Mouse (Mus musculus): ENCODE data around the gene Ifnar2. TPM values are rescaled to one million over a fixed set of nuclear protein-coding genes. Genes with fewer than 3 reads are reported as not detected.

Gene Ifnar2
- polyA plus RNA-seq, 1 experiment from 2014 or later: 70.9 TPM

Other genes starting within 250 kb of the Ifnar2 start
- not detected in 2 replicates for gene Olig2, start 147.3 kb upstream of the Ifnar2 start, polyA plus RNA-seq (2014; fragmentation: Nextera tagmentation; extraction: Ambion mirVana)
- not detected in 2 replicates for gene Olig1, start 103.0 kb upstream of the Ifnar2 start, polyA plus RNA-seq (2014; fragmentation: Nextera tagmentation; extraction: Ambion mirVana)
- gene Gm21970, start 18.9 kb downstream of the Ifnar2 start, polyA plus RNA-seq (2014; fragmentation: Nextera tagmentation; extraction: Ambion mirVana): not detected in 2 replicates
- gene Il10rb, start 33.4 kb downstream of the Ifnar2 start, polyA plus RNA-seq (2014; fragmentation: Nextera tagmentation; extraction: Ambion mirVana): 29.8 and 32.9 TPM in 2 replicates
- 32.6 and 35.5 TPM in 2 replicates for gene Ifnar1, start 112.5 kb downstream of the Ifnar2 start, polyA plus RNA-seq (2014; fragmentation: Nextera tagmentation; extraction: Ambion mirVana)
- gene Ifngr2, start 174.3 kb downstream of the Ifnar2 start, polyA plus RNA-seq (2014; fragmentation: Nextera tagmentation; extraction: Ambion mirVana): 26.2 and 28.7 TPM in 2 replicates
- gene Tmem50b, start 225.0 kb downstream of the Ifnar2 start, polyA plus RNA-seq (2014; fragmentation: Nextera tagmentation; extraction: Ambion mirVana): 13.3 and 14.0 TPM in 2 replicates
- 2.2 and 3.0 TPM in 2 replicates for gene Dnajc28, start 246.2 kb downstream of the Ifnar2 start, polyA plus RNA-seq (2014; fragmentation: Nextera tagmentation; extraction: Ambion mirVana)

Data from liver, embryonic 11.5 days (tissue).